Mouse (Mus musculus) myocyte (in vitro differentiated cells): ENCODE measurements around the gene Bach2. TPM values are rescaled to one million over a fixed set of nuclear protein-coding genes. Genes with fewer than 3 reads are reported as not detected.

Experiments used
- H3K27me3 ChIP-seq: one replicate; pipeline ENCODE4 v1.6.1; 2011; ENCODE audit not compliant: control insufficient read depth, insufficient read depth, insufficient read length
- H3K36me3 ChIP-seq: one replicate; pipeline ENCODE4 v1.6.1; 2011; ENCODE audit not compliant: control insufficient read depth, insufficient read depth
- H3K4me2 ChIP-seq: one replicate; pipeline ENCODE4 v1.6.1; 2011; ENCODE audit warnings: low read depth, control low read depth
- H3K4me3 ChIP-seq: one replicate; pipeline ENCODE4 v1.5.1; 2011; ENCODE audit warnings: mild to moderate bottlenecking, control low read depth, moderate library complexity
- H3K79me2 ChIP-seq: one replicate; pipeline ENCODE4 v1.6.1; 2011; ENCODE audit not compliant: control insufficient read depth, insufficient read depth
- H3ac ChIP-seq: one replicate; pipeline ENCODE4 v1.6.1; 2011; ENCODE audit not compliant: control insufficient read depth, insufficient read length
- CEBPB ChIP-seq: IDR thresholded peaks from 2 replicates; pipeline ENCODE4 v1.6.1; 2011; ENCODE audit warnings: mild to moderate bottlenecking, moderate library complexity; ENCODE audit not compliant: poor library complexity, insufficient read depth, severe bottlenecking
- E2F4 ChIP-seq: IDR thresholded peaks from one replicate; pipeline ENCODE4 v1.6.1; 2011; ENCODE audit warnings: mild to moderate bottlenecking, control low read depth, moderate library complexity; ENCODE audit not compliant: insufficient read depth
- MAX ChIP-seq: IDR thresholded peaks from one replicate; pipeline ENCODE4 v1.6.1; 2011; ENCODE audit warnings: low read depth, mild to moderate bottlenecking, control low read depth
- MYOD1 ChIP-seq, 3 experiments: IDR thresholded peaks; one replicate each; pipeline ENCODE4 v1.6.1; 2011; ENCODE audit warnings: control low read depth in 2 of 3, low read depth in 2 of 3, mild to moderate bottlenecking in 2 of 3, moderate library complexity in 1 of 3; ENCODE audit not compliant: insufficient read length in 2 of 3, control insufficient read depth in 1 of 3
- MYOG ChIP-seq, 3 experiments: IDR thresholded peaks; one replicate each; pipeline ENCODE4 v1.6.1; 2011; ENCODE audit warnings: control low read depth in 2 of 3, low read depth in 2 of 3, mild to moderate bottlenecking in 2 of 3; ENCODE audit not compliant: insufficient read length in 2 of 3, control insufficient read depth in 1 of 3, insufficient read depth in 1 of 3
- POLR2A ChIP-seq: IDR thresholded peaks from one replicate; pipeline ENCODE4 v1.6.1; 2011; ENCODE audit warnings: low read depth, mild to moderate bottlenecking, control low read depth, moderate library complexity; ENCODE audit not compliant: insufficient read length
- POLR2AphosphoS2 ChIP-seq: IDR thresholded peaks from one replicate; pipeline ENCODE4 v1.6.1; 2011; ENCODE audit warnings: low read depth, control low read depth; ENCODE audit not compliant: insufficient read length
- REST ChIP-seq: IDR thresholded peaks from one replicate; pipeline ENCODE4 v1.6.1; 2011; ENCODE audit warnings: mild to moderate bottlenecking, control low read depth, moderate library complexity; ENCODE audit not compliant: insufficient read depth, insufficient read length
- SRF ChIP-seq: IDR thresholded peaks from one replicate; pipeline ENCODE4 v1.6.1; 2011; ENCODE audit warnings: low read depth; ENCODE audit not compliant: control insufficient read depth, insufficient read length
- TCF12 ChIP-seq: IDR thresholded peaks from one replicate; pipeline ENCODE4 v1.6.1; 2011; ENCODE audit warnings: mild to moderate bottlenecking, control low read depth; ENCODE audit not compliant: poor library complexity, insufficient read depth, severe bottlenecking
- TCF3 ChIP-seq: IDR thresholded peaks from one replicate; pipeline ENCODE4 v1.6.1; 2011; ENCODE audit warnings: low read depth, control low read depth; ENCODE audit not compliant: insufficient read length
- USF1 ChIP-seq: IDR thresholded peaks from one replicate; pipeline ENCODE4 v1.6.1; 2011; ENCODE audit warnings: low read depth, mild to moderate bottlenecking, control low read depth, moderate library complexity
- polyA plus RNA-seq: library from polyadenylated mRNA; unstranded; fragments of >200 nt; fragmentation: generic; extraction: Trizol; gene quantifications from one replicate; pipeline ENCODE4 v1.2.1, GENCODE M21; 2012; ENCODE audit warnings: missing spikeins

Gene Bach2
- polyA plus RNA-seq, 1 experiment, result 0.29 TPM

GRCm38 (mm10) chr4:32388564-32388963 is 150.0 kb downstream of the Bach2 start:
- Histone ChIP-seq H3K4me3 (no peak overlapping the region), H3ac (no peak overlapping the region), H3K36me3 (no peaks in the 10 kb centered on the region), H3K79me2 (no peaks in the 10 kb centered on the region), H3K4me2 (peak overlapping the region; percentile 53), H3K27me3 (no peaks in the 10 kb centered on the region)
- TF ChIP-seq TCF3, result no peak
- no peak for TF ChIP-seq MYOG (IDR thresholded peaks at IDR 0.05; ENCODE audit: control insufficient read depth in 1 of 3, insufficient read depth in 1 of 3, insufficient read length in 2 of 3, low read depth in 2 of 3)
- TF ChIP-seq E2F4, result no peak
- TF ChIP-seq REST, result no peak
- TF ChIP-seq POLR2AphosphoS2, result no peak
- TF ChIP-seq CEBPB, result no peak
- no peak for TF ChIP-seq MYOD1 (IDR thresholded peaks at IDR 0.05; ENCODE audit: control insufficient read depth in 1 of 3, insufficient read length in 2 of 3, low read depth in 2 of 3)
- TF ChIP-seq SRF, result no peak
- TF ChIP-seq TCF12, result no peak
- TF ChIP-seq MAX, result no peak
- no peak for TF ChIP-seq POLR2A
- no peak for TF ChIP-seq USF1

- Histone ChIP-seq H3K36me3 (no peaks in the 10 kb centered on the region), H3K79me2 (no peaks in the 10 kb centered on the region), H3K27me3 (no peaks in the 10 kb centered on the region), H3ac (no peak overlapping the region), H3K4me2 (no peak overlapping the region), H3K4me3 (no peak overlapping the region)
- TF ChIP-seq E2F4 (no peak), TCF12 (no peak), MAX (no peak), SRF (no peak), CEBPB (no peak), REST (no peak), MYOG (IDR thresholded peaks at IDR 0.05; ENCODE audit: control insufficient read depth in 1 of 3, insufficient read depth in 1 of 3, insufficient read length in 2 of 3, low read depth in 2 of 3) (no peak), MYOD1 (IDR thresholded peaks at IDR 0.05; ENCODE audit: control insufficient read depth in 1 of 3, insufficient read length in 2 of 3, low read depth in 2 of 3) (no peak), TCF3 (no peak), POLR2A (no peak), USF1 (no peak), POLR2AphosphoS2 (no peak)
Measured at GRCm38 (mm10) chr4:32389107-32389800, 150.7 kb downstream of the Bach2 start.

- TF ChIP-seq MYOG (IDR thresholded peaks at IDR 0.05; ENCODE audit: control insufficient read depth in 1 of 3, insufficient read depth in 1 of 3, insufficient read length in 2 of 3, low read depth in 2 of 3) (peak in 1 of 3 experiments; percentile 24), REST (no peak), CEBPB (peak; percentile 61; the same call in 1 of the 2 replicates), MYOD1 (IDR thresholded peaks at IDR 0.05; ENCODE audit: control insufficient read depth in 1 of 3, insufficient read length in 2 of 3, low read depth in 2 of 3) (peak in 2 of 3 experiments; percentile 51 to 76), TCF3 (no peak), TCF12 (peak; percentile 1), MAX (peak; percentile 29)
- no peak overlapping the region for H3ac ChIP-seq
- peak overlapping the region; percentile 16 for H3K4me2 ChIP-seq
- no peak overlapping the region for H3K4me3 ChIP-seq
- no peaks in the 10 kb centered on the region for H3K27me3 ChIP-seq
- H3K79me2 ChIP-seq, result no peaks in the 10 kb centered on the region
- no peaks in the 10 kb centered on the region for H3K36me3 ChIP-seq
Measured at GRCm38 (mm10) chr4:32391260-32391659, 152.7 kb downstream of the Bach2 start.

GRCm38 (mm10) chr4:32393226-32393625 is 154.6 kb downstream of the Bach2 start:
- Histone ChIP-seq H3K36me3 (no peaks in the 10 kb centered on the region), H3K27me3 (no peaks in the 10 kb centered on the region)

GRCm38 (mm10) chr4:32393951-32394350 is 155.3 kb downstream of the Bach2 start:
- no peaks in the 10 kb centered on the region for H3K27me3 ChIP-seq
- H3ac ChIP-seq, result no peak overlapping the region

More at GRCm38 (mm10) chr4:32393226-32393625, 154.6 kb downstream of the Bach2 start:
- H3K4me2 ChIP-seq, result no peak overlapping the region
- no peak for TF ChIP-seq POLR2A
- TF ChIP-seq MYOG (IDR thresholded peaks at IDR 0.05; ENCODE audit: control insufficient read depth in 1 of 3, insufficient read depth in 1 of 3, insufficient read length in 2 of 3, low read depth in 2 of 3), result no peak
- TF ChIP-seq CEBPB, result no peak
- H3K79me2 ChIP-seq, result no peaks in the 10 kb centered on the region
- H3K4me3 ChIP-seq, result no peak overlapping the region
- no peak overlapping the region for H3ac ChIP-seq

More at GRCm38 (mm10) chr4:32393951-32394350, 155.3 kb downstream of the Bach2 start:
- Histone ChIP-seq H3K36me3 (no peaks in the 10 kb centered on the region), H3K4me2 (no peak overlapping the region), H3K79me2 (no peaks in the 10 kb centered on the region), H3K4me3 (no peak overlapping the region)
- TF ChIP-seq TCF3 (no peak), TCF12 (no peak), SRF (no peak), REST (no peak), E2F4 (no peak), POLR2A (no peak), CEBPB (no peak), MYOG (IDR thresholded peaks at IDR 0.05; ENCODE audit: control insufficient read depth in 1 of 3, insufficient read depth in 1 of 3, insufficient read length in 2 of 3, low read depth in 2 of 3) (no peak), USF1 (no peak), POLR2AphosphoS2 (no peak), MAX (no peak), MYOD1 (IDR thresholded peaks at IDR 0.05; ENCODE audit: control insufficient read depth in 1 of 3, insufficient read length in 2 of 3, low read depth in 2 of 3) (no peak)
